Mouse (Mus musculus) MEL (cell line): ENCODE results near the gene Iqch. TPM values are rescaled to one million over a fixed set of nuclear protein-coding genes. Genes with fewer than 3 reads are reported as not detected.

Experiments used
- DNase-seq: peaks from one replicate; pipeline ENCODE4 v3.0.0; 2011; ENCODE audit warnings: low read depth, low spot score
- H3K27ac ChIP-seq: 2 replicates; pipeline ENCODE4 v1.5.1; 2012; ENCODE audit warnings: low read depth, mild to moderate bottlenecking, control low read depth, low read length, moderate library complexity; ENCODE audit not compliant: control insufficient read depth
- H3K27me3 ChIP-seq, 2 experiments: fragments of 150-350 bp in 1 of 2; sonication (generic) in 1 of 2; 2 replicates each; pipeline ENCODE4 v1.6.1; 2012; ENCODE audit warnings: low read length in 2 of 2, mild to moderate bottlenecking in 2 of 2, improper control_type of control experiment in 1 of 2, moderate library complexity in 1 of 2; ENCODE audit not compliant: insufficient read depth in 2 of 2, control insufficient read depth in 1 of 2
- H3K36me3 ChIP-seq, 2 experiments: 2 replicates each; pipeline ENCODE4 v1.6.1; 2012 to 2014; ENCODE audit warnings: low read length in 2 of 2, improper control_type of control experiment in 1 of 2, inconsistent platforms in 1 of 2, mild to moderate bottlenecking in 1 of 2; ENCODE audit not compliant: insufficient read depth in 2 of 2, control insufficient read depth in 1 of 2
- H3K4me1 ChIP-seq, 2 experiments: fragments of 150-350 bp in 1 of 2; sonication (generic) in 1 of 2; 2 replicates each; pipeline ENCODE4 v1.6.1; 2012; ENCODE audit warnings: low read length in 2 of 2, improper control_type of control experiment in 1 of 2, mild to moderate bottlenecking in 1 of 2; ENCODE audit not compliant: insufficient read depth in 2 of 2, control insufficient read depth in 1 of 2
- H3K4me3 ChIP-seq, 2 experiments: fragments of 150-350 bp in 1 of 2; sonication (generic) in 1 of 2; 2 replicates each; pipeline ENCODE4 v1.5.1; 2012; ENCODE audit warnings: low read depth in 2 of 2, low read length in 2 of 2, mild to moderate bottlenecking in 2 of 2, moderate library complexity in 2 of 2, control low read depth in 1 of 2, improper control_type of control experiment in 1 of 2; ENCODE audit not compliant: control insufficient read depth in 1 of 2, insufficient read depth in 1 of 2
- H3K79me2 ChIP-seq: 2 replicates; pipeline ENCODE4 v1.6.1; 2012; ENCODE audit warnings: mild to moderate bottlenecking, low read length, moderate library complexity; ENCODE audit not compliant: control insufficient read depth, poor library complexity, insufficient read depth
- H3K9ac ChIP-seq: 2 replicates; pipeline ENCODE4 v1.6.1; 2012; ENCODE audit warnings: low read depth, mild to moderate bottlenecking, control low read depth, low read length, moderate library complexity; ENCODE audit not compliant: control insufficient read depth, poor library complexity, severe bottlenecking
- H3K9me3 ChIP-seq: fragments of 150-350 bp; sonication (generic); replicated peaks from 2 replicates; pipeline ENCODE4 v1.6.1; 2012; ENCODE audit warnings: mild to moderate bottlenecking, low read length, improper control_type of control experiment, moderate library complexity; ENCODE audit not compliant: insufficient read depth
- BHLHE40 ChIP-seq: IDR thresholded peaks from 2 replicates; pipeline ENCODE4 v1.6.1; 2012; ENCODE audit warnings: low read depth, mild to moderate bottlenecking, inconsistent platforms, low read length, improper control_type of control experiment, borderline replicate concordance
- ELF1 ChIP-seq: IDR thresholded peaks from 2 replicates; pipeline ENCODE4 v1.6.1; 2014; ENCODE audit warnings: low read depth, mild to moderate bottlenecking, inconsistent platforms, low read length, improper control_type of control experiment, moderate library complexity
- HCFC1 ChIP-seq: IDR thresholded peaks from 2 replicates; pipeline ENCODE4 v1.6.1; 2012; ENCODE audit warnings: low read depth, mild to moderate bottlenecking, inconsistent platforms, low read length, improper control_type of control experiment, moderate library complexity
- KAT2A ChIP-seq: conservative IDR thresholded peaks from 2 replicates; pipeline ENCODE4 v1.6.1; 2012; ENCODE audit warnings: low read depth, low read length, improper control_type of control experiment, inconsistent platforms
- MAX ChIP-seq: IDR thresholded peaks from 2 replicates; pipeline ENCODE4 v1.6.1; 2011; ENCODE audit warnings: low read length, improper control_type of control experiment
- MYB ChIP-seq: IDR thresholded peaks from 2 replicates; pipeline ENCODE4 v1.6.1; 2011; ENCODE audit warnings: mild to moderate bottlenecking, low read depth, low read length, improper control_type of control experiment
- RAD21 ChIP-seq: IDR thresholded peaks from 2 replicates; pipeline ENCODE4 v1.6.1; 2011; ENCODE audit warnings: mild to moderate bottlenecking, low read depth, low read length, improper control_type of control experiment
- TBP ChIP-seq: IDR thresholded peaks from 2 replicates; pipeline ENCODE4 v1.8.0; 2011; ENCODE audit warnings: low read depth, low read length, improper control_type of control experiment
- TCF12 ChIP-seq: IDR thresholded peaks from 2 replicates; pipeline ENCODE4 v1.6.1; 2014; ENCODE audit warnings: low read depth, mild to moderate bottlenecking, inconsistent platforms, low read length, improper control_type of control experiment, moderate library complexity
- USF1 ChIP-seq: IDR thresholded peaks from 2 replicates; pipeline ENCODE4 v1.6.1; 2014; ENCODE audit warnings: low read depth, mild to moderate bottlenecking, inconsistent platforms, low read length, improper control_type of control experiment, moderate library complexity
- USF2 ChIP-seq, 2 experiments: IDR thresholded peaks; 2 replicates each; pipeline ENCODE4 v1.6.1; 2011 to 2012; ENCODE audit warnings: improper control_type of control experiment in 2 of 2, low read length in 2 of 2, borderline replicate concordance in 1 of 2, inconsistent platforms in 1 of 2, low read depth in 1 of 2, mild to moderate bottlenecking in 1 of 2; ENCODE audit not compliant: insufficient read depth in 1 of 2
- ZKSCAN1 ChIP-seq: IDR thresholded peaks from 2 replicates; pipeline ENCODE4 v1.6.1; 2012; ENCODE audit warnings: low read depth, mild to moderate bottlenecking, inconsistent platforms, low read length, improper control_type of control experiment, moderate library complexity
- ZMIZ1 ChIP-seq: IDR thresholded peaks from 2 replicates; pipeline ENCODE4 v1.6.1; 2012; ENCODE audit warnings: low read depth, mild to moderate bottlenecking, inconsistent platforms, low read length, improper control_type of control experiment, moderate library complexity
- polyA plus RNA-seq, 2 experiments: library from polyadenylated mRNA; stranded (reverse) in 1 of 2; unstranded in 1 of 2; fragments of >175 nt in 1 of 2; fragments of >200 nt in 1 of 2; gene quantifications; 2 replicates each; pipeline versions ENCODE4 v1.2.1 to v1.2.4; 2012; ENCODE audit warnings: low replicate concordance in 2 of 2, low read depth in 1 of 2; ENCODE audit not compliant: insufficient read length in 2 of 2, insufficient read depth in 1 of 2, missing spikeins in 1 of 2
- total RNA-seq: library from RNA; depleted of rRNA; stranded (reverse); fragments of 300-350 nt; gene quantifications from 2 replicates; pipeline ENCODE4 v1.2.3, GENCODE M21; 2012

Gene Iqch
- total and polyA plus RNA-seq, 3 experiments: not detected

DNA sequence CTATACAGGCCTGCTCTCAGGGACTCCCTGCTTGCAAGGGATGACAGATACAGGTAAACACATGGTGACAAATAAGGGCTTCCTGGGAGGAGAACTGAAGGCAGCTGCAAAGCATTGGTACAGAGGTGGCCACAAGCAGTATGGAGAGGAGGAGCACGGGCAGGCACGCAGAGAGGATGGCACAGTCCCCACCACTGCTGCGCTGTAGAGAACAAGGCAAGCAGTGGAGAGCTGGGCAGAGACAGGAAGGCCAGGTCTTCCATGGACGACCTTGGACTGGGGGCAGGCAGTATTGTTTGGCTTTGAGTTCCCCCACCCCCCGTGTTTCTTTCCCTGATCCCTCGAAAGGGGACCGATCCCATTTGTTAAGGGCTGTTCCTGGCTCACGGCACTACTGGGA, 42.8 kb upstream of the Iqch start:
- no peak for DNase-seq
- H3K27ac ChIP-seq: no peak overlapping the region

DNA sequence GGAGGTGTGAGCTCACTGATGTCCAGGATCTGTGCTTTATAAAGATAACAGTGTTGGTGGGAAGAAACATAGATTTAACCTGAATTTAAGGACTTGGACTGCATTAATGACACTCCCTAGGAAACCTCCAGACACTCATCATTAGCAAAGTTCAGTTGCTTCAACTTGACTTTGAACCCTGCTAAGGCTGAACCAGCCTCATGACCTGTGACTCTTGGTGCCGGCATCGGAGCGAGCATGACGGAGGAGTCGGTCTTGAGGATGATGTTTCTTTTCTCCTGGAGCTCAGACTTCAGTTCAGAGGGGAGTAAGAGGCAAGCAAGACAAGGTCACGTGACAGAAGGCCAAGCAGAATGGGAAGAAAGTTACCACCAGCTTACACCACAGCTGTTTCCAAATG, 41.7 kb upstream of the Iqch start:
- no peaks in the 10 kb centered on the region for H3K79me2 ChIP-seq
- no peaks in the 10 kb centered on the region for H3K36me3 ChIP-seq
- no peak for DNase-seq
- TF ChIP-seq TBP: no peak
- TF ChIP-seq ELF1: no peak
- no peak for TF ChIP-seq ZMIZ1
- TF ChIP-seq USF1: no peak
- no peak for TF ChIP-seq TCF12
- TF ChIP-seq RAD21: no peak
- no peak overlapping the region for H3K9ac ChIP-seq
- H3K4me3 ChIP-seq: no peak overlapping the region
- no peak overlapping the region for H3K27ac ChIP-seq
- H3K9me3 ChIP-seq: no peaks in the 10 kb centered on the region
- H3K4me1 ChIP-seq: no peaks in the 10 kb centered on the region
- H3K27me3 ChIP-seq: no peaks in the 10 kb centered on the region

More for the DNA sequence above, 42.8 kb upstream of the Iqch start:
- Histone ChIP-seq H3K27me3 (no peaks in the 10 kb centered on the region), H3K9me3 (no peaks in the 10 kb centered on the region), H3K79me2 (no peaks in the 10 kb centered on the region), H3K4me3 (no peak overlapping the region), H3K36me3 (no peaks in the 10 kb centered on the region), H3K9ac (no peak overlapping the region), H3K4me1 (no peaks in the 10 kb centered on the region)
- TF ChIP-seq MYB: no peak
- TF ChIP-seq KAT2A: no peak
- no peak for TF ChIP-seq BHLHE40
- no peak for TF ChIP-seq USF2 (IDR thresholded peaks at IDR 0.05; ENCODE audit: borderline replicate concordance in 1 of 2, insufficient read depth in 1 of 2, low read depth in 1 of 2, low read length in 2 of 2)
- TF ChIP-seq MAX: no peak

DNA sequence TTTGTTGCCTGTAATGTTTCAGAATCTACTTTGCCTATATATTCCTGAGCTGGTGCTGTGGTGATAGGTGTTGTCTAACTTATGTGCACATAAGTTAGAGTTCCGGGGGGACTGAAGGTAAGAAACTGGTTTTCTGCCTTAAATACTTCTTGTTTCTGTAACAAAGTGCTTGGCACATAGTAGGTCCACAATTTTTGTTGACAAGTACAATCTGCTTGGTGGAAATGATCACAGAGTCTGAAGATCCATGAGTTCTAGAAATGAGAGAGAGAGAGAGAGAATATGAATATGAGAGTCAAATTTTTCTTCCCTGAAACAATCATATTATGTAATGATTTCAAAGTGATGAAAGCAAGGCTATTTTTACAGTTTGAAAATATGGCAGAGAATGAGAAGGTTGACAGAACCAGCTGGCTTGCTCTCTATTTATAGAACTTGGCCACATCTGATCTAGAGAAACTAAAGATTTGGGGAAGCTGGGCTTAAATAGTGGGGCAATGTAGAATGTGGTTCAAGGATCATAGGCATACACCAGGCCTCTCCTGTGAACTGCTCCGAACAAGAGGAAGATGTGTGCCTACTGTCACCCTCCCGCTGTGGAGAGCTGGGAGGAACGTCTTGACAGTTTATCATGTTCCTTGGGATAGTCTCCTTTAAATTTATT, 39.8 kb upstream of the Iqch start:
- no peak overlapping the region for H3K27ac ChIP-seq
- no peak for TF ChIP-seq HCFC1
- TF ChIP-seq ZKSCAN1: peak; percentile 95
- H3K9me3 ChIP-seq: no peaks in the 10 kb centered on the region

More for the DNA sequence above, 39.8 kb upstream of the Iqch start:
- H3K27me3 ChIP-seq: no peaks in the 10 kb centered on the region
- DNase-seq: no peak
- no peaks in the 10 kb centered on the region for H3K4me1 ChIP-seq
- H3K79me2 ChIP-seq: no peaks in the 10 kb centered on the region
- no peak overlapping the region for H3K4me3 ChIP-seq
- no peaks in the 10 kb centered on the region; a peak in 1 of 4 replicates for H3K36me3 ChIP-seq
- no peak overlapping the region for H3K9ac ChIP-seq
